Mouse (Mus musculus) lung, adult 2 months (tissue): ENCODE results near the gene Shf.

Experiments
- CTCF ChIP-seq: fragments of 200-500 bp; IDR thresholded peaks from 2 replicates; pipeline ENCODE4 v1.5.1; 2011; ENCODE audit warnings: mild to moderate bottlenecking, low read length, control low read depth; ENCODE audit not compliant: insufficient read depth
- POLR2A ChIP-seq: fragments of 200-500 bp; IDR thresholded peaks from 2 replicates; pipeline ENCODE4 v1.6.1; 2011; ENCODE audit warnings: low read depth, mild to moderate bottlenecking, control low read depth, low read length, borderline replicate concordance; ENCODE audit errors: extremely low read depth

DNA sequence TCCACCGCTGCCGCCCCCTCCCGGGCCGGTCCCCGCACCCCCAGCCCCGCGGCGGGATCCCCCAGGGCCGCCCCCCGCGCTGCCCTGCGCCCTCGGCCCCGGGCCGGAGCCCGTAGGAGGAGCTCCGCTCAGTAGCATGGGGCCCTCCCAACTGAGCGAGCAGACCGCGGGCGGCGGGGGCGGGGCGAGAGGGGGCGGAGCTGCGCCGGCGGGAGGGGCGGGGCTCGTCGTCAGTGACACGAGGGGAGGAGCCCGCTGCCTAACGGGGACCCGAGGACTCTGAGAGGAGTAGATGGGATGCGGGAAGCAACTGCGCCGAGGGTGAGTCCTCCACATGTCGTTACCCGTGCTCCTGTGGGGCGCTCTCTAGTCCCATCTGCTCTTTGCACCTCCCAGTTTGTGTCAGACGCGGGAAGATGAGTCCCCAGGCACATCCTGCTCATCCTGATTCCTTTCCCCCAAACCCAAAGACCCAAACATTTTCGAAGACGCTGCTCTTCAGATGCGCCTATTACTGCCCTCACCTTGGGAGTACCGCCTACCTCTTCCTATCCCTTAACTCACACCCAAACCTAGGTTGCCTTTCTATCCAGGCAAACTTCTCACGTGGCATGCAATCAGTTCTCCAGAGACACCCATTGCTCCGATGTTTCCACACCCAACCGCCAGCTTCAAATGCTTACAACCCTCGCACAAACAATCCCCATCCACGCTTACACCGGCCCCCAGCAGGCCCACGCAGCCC, at the start of gene Shf:
- TF ChIP-seq CTCF (no peak), POLR2A (peak; percentile 61; the same call in 1 of the 2 replicates)
